Mouse (Mus musculus): ENCODE data around the gene Pnldc1.

- TF ChIP-seq CTCF (IDR thresholded peaks at IDR 0.05; ENCODE audit: borderline replicate concordance, insufficient read depth, low read depth, low read length) (no peak), POLR2A (IDR thresholded peaks at IDR 0.05; ENCODE audit: borderline replicate concordance, insufficient read depth, low read length) (no peak)
Measured at GRCm38 (mm10) chr17:12921073-12921472, 11.0 kb upstream of the Pnldc1 start.
